Mouse (Mus musculus): ENCODE measurements at regions not wholly inside any gene's neighbourhood (a gene's known extent, or its start where the extent isn't known, plus 50 kb on each side); places are given as distances from the start of the nearest gene placed in this dataset.

DNA sequence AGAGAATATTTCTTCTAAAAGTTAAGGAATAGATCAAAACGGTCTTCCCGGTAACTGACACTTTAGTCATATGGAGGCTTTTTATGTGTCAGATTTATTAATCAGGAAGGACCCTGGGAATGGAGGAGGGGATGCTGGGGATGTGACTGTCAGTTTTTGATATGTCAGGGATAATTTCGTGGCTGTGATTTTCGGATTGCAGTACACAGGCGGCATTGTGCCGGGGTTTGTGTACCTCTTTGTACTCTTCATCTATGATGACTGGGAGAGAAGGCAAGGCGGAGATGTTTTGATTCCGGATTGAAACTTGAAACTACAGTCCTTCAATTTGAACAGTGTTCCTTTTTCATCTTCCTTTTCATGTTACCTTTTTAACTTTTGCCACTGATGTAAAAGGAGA lies 344.2 kb downstream of the Mdfic start:
- no peak for DNase-seq (ENCODE audit: low read depth, low spot score)

DNA sequence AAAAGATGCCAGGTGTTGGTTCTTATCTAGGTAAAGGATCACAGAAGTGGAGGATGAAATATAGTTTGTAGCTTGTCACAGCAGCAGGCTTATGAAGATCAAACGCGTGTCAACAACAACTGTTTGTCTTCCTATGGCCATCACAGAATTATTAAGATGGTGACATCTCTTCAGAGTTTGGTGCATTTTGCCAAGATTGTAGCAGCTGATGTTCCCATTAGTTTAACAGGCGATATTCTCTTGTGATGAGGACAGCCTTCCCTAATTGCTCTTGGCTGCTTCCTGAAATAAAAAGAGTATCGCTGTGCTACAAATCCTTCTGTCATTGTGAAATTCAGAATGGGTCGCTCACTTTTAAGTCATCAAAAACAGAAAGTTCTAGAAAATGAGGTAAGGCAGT lies 344.7 kb downstream of the Mdfic start:
- DNase-seq (ENCODE audit: low read depth, low spot score) = peak; percentile 15

DNA sequence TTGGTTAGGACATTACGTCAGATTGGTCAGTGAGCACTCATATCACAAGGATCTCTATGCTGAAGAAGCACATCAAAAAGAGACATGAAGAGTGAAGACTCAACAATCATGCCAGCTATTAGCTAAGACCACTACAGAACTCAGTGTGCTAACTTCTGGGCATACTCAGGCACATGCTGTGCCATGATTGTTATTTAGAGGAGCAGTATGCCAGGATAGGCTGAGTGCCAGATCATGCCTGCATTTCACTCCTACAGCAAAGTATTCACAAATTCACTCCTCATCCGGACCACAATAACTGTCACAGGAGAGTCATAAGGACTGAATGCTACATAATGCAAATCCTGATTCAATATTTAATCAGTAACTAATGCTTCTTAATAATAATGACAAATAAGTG lies 355.8 kb downstream of the Mdfic start:
- no peak for DNase-seq (ENCODE audit: low read depth, low spot score)

DNA sequence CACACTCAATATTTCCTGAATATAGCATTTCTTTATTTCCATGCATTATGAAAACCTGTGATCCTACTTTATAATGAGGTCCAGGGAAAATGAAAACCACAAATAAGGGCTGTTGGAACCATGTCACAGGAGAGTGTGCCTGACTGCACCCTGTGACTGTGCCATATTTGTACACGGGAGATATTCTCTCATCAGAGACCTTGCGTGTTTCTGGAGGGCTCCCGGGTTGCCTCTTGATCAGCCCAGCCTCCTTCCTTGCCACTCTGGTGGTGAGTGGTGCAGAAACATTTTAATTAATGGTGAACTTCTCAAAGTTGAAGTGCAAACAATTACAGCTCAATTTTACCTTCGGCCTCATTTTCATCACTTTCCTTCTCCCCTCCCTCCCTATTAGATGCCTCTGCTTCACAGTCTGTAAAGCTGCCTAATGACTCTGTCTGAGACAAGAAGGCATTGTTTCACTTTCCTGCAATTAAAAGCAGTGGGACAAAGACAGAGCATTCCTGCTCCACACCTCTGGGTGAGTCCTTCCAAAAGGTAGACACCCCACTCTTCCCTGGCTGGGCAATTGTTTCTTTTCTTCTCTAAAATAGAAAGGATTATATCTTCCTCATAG lies 356.8 kb downstream of the Mdfic start:
- no peak for DNase-seq (ENCODE audit: low read depth, low spot score)

DNA sequence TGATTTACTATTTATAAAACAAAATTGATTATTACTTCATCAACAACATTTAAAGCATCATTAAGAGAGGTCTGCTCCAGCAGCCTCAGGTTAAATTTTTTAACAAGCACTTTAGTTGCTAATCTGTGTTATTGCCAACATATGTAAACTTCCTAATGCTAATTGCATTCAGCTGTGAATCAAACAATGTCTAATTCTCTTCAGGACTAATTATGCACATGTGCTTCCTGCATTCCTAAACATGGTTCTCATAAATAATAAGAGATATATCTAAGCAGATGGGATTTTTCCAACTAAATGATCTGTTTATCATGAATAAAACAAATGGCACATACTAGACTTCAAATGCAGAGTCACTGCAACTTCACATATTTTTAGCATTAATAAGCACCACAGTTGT lies 357.5 kb downstream of the Mdfic start:
- no peak for DNase-seq (ENCODE audit: low read depth, low spot score)

DNA sequence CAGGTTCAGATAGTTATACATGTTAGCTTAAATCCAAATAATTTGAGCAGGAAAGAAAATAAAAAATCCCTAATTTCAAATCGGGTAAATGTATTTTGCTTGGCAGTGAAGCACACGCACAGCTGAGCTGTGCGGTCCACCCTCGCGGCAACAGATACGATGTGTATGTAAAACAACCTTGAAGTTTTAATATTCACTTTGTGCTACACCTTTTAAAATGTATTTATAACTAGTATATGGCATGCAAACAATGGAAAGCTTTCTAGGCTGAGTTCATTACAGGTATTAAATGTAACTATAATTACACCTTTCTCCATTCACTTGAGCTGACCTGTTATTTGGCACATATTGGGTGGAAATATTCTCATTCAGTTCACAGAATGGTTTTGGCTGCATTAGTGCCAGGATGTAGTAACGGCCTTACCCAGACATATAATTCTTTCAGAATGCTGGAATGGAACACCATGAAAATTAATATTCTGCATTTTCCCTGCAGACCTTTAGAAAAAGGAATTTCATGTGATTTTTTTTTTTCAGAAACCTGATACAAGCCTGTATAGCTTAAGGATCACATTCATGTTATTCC lies 366.6 kb downstream of the Mdfic start:
- peak; percentile 2 for DNase-seq (ENCODE audit: low read depth, low spot score)

DNA sequence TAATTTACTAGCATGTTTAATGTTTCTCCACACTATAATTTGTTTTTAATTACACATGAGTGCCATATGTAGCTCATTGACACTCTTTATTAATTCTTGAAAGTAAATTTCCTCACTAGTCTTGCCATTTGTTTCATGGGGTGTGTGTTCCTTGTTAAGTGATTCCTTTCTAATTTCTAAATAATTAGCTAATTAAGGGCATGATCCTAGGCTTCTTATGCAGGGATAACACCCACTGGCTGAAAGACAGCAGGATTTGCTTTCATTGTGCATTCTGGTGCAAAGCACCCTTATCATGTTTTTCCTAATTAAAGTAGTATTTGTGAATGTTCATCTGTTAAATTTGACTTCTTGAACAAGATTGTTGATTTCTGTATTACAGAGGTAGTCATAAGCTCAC lies 378.3 kb downstream of the Mdfic start:
- DNase-seq (ENCODE audit: low read depth, low spot score) = no peak

DNA sequence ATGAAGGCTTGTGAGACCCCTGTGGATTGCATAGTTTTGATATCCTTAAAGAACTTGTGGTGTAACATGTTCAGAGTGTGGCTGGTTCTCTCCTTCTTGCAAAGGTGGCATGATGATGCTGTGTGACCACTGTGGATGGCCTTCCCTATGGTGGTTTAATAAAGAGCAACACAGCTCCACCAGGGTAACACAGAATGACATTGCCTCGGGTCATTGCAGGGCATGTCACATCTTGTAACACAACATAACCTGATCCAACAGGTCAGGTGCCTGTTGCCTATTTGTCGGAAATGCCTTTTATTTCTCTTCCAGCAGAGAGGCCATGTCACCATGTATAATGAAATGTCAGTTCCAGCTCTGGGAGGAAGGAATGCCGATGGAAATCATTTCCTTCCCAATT lies 420.5 kb downstream of the Mdfic start:
- DNase-seq (ENCODE audit: low read depth, low spot score) = no peak

DNA sequence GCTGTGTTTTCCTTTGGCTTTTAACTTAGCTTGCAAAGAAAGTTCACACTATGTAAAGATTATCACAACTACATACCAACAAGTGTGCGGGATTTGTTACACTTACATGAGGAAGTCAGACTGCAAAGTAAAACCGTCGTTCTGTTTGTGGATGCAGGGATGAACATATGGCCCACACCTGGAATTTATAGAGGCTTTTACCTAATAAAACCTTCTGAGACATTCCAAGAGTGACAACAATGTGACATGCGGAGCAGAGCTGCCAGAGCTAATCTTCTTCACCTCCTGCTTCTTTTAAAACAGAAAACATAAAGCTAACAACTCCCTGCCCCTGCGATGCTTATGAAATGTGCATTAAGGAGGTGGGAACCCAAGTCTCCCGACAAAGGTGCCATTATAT lies 424.1 kb downstream of the Mdfic start:
- no peak for DNase-seq (ENCODE audit: low read depth, low spot score)

DNA sequence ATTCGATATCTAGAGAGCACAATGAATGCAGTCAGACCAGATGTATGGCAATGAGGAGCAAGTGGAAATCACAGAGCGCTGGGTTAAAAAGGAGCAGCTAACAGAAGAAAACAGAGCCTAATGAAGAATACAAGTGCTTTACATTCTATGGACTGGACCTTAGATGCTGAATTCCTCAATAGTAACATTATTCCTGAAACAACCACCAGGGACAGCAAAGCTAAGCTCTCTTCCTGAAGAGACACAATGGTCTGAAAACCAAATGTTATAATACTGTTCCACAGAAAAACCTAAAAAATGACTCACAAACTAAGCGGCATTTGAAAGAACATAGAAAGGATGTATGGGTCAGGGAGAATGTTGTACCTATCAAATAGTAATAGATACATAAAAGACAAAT lies 430.1 kb downstream of the Mdfic start:
- DNase-seq (ENCODE audit: low read depth, low spot score) = no peak

DNA sequence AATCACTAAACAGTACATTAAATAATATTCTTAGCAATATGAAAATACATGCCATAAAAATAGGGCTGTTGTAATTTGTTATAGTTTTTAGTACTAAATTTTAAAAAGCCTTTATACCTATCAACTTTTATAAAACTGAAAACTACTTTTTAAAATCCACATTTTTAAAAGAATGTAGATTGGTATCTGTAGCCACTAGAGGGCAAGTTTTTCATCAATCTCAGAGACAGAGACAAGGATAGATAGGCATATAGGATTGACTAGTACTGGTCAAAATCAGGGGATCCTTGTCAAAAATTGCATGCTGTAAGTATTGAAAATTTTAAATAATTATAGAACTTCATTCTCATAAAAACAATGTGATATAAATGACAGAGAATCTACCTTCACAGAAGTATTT lies 431.0 kb downstream of the Mdfic start:
- DNase-seq (ENCODE audit: low read depth, low spot score) = no peak

DNA sequence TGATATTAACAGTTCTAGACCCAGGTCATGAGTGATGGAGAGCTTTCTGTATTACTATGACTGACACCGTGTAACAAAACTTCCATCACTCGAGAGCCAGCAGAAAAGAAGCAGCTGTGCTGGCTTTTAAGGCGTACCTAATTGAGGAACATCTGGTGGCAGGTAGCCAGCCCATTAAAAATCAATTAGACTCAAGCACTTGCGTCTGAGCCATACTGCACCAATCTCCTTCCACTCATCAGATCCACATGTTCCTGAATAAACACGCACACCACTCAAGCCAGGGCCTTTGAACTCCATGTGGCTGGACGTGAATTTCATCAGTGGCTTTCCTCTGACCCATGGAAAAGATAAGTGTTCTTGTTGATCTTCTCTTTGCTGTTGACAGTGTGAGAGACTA lies 432.2 kb downstream of the Mdfic start:
- no peak for DNase-seq (ENCODE audit: low read depth, low spot score)

DNA sequence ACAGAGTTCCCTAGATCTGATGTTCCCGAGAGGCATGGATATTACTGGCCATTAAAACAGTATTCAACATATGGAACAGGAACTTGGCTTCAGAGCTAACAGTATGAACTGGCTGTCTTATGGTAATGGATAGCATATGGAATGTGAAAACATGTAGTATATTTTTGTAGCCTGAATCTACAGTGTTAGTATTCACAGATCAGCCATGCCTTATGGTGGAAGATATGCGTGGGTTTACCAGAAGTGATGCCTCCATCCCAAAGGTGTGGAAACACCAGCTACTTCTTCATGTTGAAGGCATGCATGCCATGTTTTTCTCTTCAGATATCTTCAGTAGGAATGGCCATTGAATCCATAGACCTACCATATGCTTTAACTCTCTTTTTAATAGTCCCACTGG lies 444.6 kb downstream of the Mdfic start:
- peak; percentile 37 for DNase-seq (ENCODE audit: low read depth, low spot score)

DNA sequence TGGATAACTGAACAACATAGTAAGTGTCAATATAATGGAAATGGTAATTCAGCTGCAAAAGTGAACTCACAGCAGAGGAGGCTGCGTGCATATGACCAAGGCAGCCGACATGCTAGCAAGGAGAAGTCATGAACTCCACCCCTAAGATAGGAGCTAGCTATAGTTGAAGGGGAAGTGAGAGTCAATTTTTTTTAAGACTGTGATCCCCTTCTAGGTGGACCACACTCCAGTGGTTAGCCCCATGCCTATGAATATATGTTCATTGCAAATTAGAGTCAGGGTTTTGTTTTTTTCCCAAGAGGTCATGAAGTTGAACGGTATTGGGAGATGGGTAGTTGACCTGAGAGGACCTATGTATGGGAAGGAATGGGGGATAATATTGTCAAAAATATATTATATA lies 451.4 kb downstream of the Mdfic start:
- DNase-seq (ENCODE audit: low read depth, low spot score) = no peak

DNA sequence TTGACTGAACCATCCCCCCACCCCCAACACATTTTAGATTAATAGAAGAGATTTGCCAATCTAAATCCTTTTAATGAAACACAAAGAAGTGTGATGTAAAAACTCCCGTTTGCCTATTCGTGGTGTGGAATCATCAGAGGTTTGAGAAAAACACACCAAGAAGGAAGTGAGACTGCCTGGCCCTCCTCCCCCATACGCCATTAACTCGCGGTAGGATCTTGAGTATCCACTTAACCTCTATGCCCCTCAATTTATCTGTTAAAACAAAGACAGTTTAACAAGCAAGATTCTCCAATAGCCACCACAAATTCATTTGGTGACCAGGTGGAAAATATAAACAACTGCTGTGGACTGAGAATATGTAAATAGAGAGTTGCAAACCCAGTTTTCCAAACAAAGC lies 456.9 kb downstream of the Mdfic start:
- no peak for DNase-seq (ENCODE audit: low read depth, low spot score)

DNA sequence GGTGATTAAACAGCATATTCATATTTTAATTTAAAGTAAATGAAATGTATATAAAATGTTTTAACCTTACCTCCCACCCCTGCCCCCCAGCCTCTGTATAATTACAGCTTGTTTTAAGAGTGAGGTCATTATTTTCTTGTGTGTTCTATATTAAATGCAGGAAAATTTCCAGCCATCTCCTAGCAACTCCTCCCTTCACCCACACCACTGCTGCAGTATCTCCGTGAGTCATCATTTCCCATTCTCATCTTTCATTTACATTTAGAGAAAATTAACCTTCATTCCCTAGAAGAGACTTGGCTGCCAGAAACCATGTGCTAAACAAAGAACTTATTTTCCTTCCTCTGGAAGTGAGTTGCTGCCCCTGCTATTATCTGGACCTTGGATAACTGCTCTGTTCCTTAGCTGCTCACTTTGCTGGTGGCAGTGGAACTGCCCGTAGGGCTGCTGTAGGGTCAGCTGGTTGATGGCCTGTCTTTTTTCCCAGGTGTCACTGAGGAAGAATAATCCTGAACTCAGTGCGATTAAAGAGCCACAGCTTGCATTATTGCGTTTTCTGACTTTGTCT lies 467.6 kb downstream of the Mdfic start:
- DNase-seq (ENCODE audit: low read depth, low spot score) = peak; percentile 80

DNA sequence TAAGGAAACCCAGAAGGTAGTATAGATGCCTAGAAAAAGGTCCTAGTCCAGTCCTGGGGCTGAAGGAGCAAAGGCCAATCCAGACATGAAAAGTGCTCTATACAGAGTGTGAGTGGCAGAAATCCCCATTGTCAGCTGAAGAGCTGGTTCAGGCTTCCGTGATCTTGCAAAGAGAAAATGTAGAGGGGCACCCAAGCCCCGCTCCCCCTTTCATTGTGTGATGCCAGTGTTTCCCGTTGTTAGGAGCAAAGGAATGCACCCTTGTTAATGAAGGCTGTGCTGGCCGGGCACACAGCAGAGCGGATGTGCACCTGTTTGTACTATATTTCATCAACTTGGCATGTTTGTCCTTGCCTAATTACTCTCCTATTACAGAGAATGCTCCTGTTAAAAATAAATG lies 492.5 kb downstream of the Mdfic start:
- DNase-seq (ENCODE audit: low read depth, low spot score) = no peak

DNA sequence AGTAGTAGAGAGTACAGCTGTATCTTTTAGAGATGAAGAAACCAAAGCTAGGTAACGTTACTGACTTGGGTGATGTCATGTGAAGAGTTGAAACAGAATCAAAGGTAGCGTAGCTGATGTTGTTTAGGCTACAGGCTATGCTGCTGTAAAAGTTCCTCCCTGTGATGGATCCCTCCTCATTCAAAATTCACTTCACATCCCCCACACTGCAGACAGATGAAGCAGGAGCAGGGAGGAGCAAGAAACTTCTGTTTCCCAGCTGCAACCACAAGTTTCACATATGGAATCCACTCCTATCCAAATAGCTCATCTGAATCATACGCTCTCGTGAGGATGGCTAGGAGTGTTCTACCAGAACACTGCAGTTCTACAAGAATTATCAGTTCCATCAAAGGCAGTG lies 493.2 kb downstream of the Mdfic start:
- DNase-seq (ENCODE audit: low read depth, low spot score) = peak; percentile 7

DNA sequence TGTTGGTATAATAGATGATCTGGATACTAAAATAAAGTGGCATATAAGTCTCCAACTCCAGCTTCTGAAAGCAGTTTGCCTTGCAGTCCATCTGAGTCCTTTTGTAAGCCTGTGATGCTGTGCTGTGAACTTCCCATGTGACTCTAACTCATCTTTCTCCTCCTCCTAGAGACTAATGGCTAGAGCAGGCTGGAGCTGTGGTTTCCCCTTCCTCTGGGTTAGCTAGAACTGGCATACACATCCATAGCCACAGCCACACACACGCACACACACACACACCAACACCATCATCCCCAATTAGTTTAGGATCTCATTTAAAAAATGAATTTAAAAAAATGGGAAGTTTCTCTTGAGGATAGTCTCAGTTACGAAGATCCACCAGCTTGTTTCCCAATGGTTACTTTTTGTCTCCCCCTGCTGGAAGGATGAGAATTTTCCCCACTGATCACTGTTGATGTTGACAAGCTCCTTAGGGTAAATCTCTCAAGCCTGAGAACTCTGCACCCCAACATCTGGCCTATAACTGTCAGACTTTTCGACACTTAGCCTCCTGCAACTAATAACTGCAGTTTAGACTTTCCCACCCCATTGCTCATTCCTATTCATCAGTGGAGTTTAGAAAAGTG lies 500.7 kb downstream of the Mdfic start:
- DNase-seq (ENCODE audit: low read depth, low spot score) = peak; percentile 75
